Mouse (Mus musculus) limb, embryonic 15.5 days (tissue): ENCODE measurements around the gene Pacrg. TPM values are rescaled to one million over a fixed set of nuclear protein-coding genes. Genes with fewer than 3 reads are reported as not detected.

ENCODE experiments used
- ATAC-seq: fragments of 200-750 bp; cut with Nextera tagmentation; 2 replicates; pipeline ENCODE4 v1.8.0; 2017; ENCODE audit warnings: low read depth, moderate TSS enrichment; ENCODE audit not compliant: insufficient number of reproducible peaks, low FRiP score, low TSS enrichment
- H3K27ac ChIP-seq: fragments of 300-500 bp; sonication (generic); 2 replicates; pipeline ENCODE4 v1.5.1; 2015; ENCODE audit warnings: moderate library complexity, mild to moderate bottlenecking, inconsistent platforms
- H3K27me3 ChIP-seq: fragments of 300-500 bp; sonication (generic); 2 replicates; pipeline ENCODE4 v1.6.1; 2015; ENCODE audit warnings: inconsistent platforms
- H3K36me3 ChIP-seq: fragments of 300-500 bp; sonication (generic); 2 replicates; pipeline ENCODE4 v1.6.1; 2015; ENCODE audit warnings: inconsistent platforms
- H3K4me1 ChIP-seq: fragments of 300-500 bp; sonication (generic); 2 replicates; pipeline ENCODE4 v1.6.1; 2015; ENCODE audit warnings: inconsistent platforms
- H3K4me2 ChIP-seq: fragments of 300-500 bp; sonication (generic); 2 replicates; pipeline ENCODE4 v1.6.1; 2015; ENCODE audit warnings: mild to moderate bottlenecking, inconsistent platforms
- H3K4me3 ChIP-seq: fragments of 300-500 bp; sonication (generic); 2 replicates; pipeline ENCODE4 v1.5.1; 2015; ENCODE audit warnings: mild to moderate bottlenecking, inconsistent platforms
- H3K9ac ChIP-seq: fragments of 300-500 bp; sonication (generic); 2 replicates; pipeline ENCODE4 v1.6.1; 2015; ENCODE audit warnings: inconsistent platforms
- H3K9me3 ChIP-seq: fragments of 300-500 bp; sonication (generic); 2 replicates; pipeline ENCODE4 v1.6.1; 2016; ENCODE audit warnings: inconsistent platforms
- WGBS: fragments of 180-500 bp; shearing (Covaris S2); methylation state at CpG from one replicate; pipeline ENCODE4 v1.1.7; 2015; 5-methylcytosine and 5-hydroxymethylcytosine counted together
- polyA plus RNA-seq: library from polyadenylated mRNA; unstranded; fragments of >200 nt; fragmentation: Nextera tagmentation; extraction: Ambion mirVana; gene quantifications from 2 replicates; pipeline ENCODE4 v1.2.1, GENCODE M21; 2015

Gene Pacrg
- polyA plus RNA-seq, 1 experiment from 2014 or later: 1.1 TPM

GRCm38 (mm10) chr17:10498935-10499655 lies 341.0 kb downstream of the Pacrg start:
- Histone ChIP-seq H3K4me2 (no peak overlapping the region), H3K27ac (no peak overlapping the region), H3K4me1 (peaks cover 16% of the 10 kb centered on the region), H3K4me3 (no peak overlapping the region), H3K9ac (no peak overlapping the region), H3K36me3 (no peaks in the 10 kb centered on the region), H3K27me3 (no peaks in the 10 kb centered on the region), H3K9me3 (no peaks in the 10 kb centered on the region)
- no peak for ATAC-seq
- 76% methylated on average over 6 of the region's 6 CpGs for WGBS

GRCm38 (mm10) chr17:10497781-10498420 lies 342.2 kb downstream of the Pacrg start:
- Histone ChIP-seq H3K27ac (no peak overlapping the region), H3K9ac (no peak overlapping the region), H3K4me1 (peaks cover 18% of the 10 kb centered on the region), H3K9me3 (no peaks in the 10 kb centered on the region), H3K36me3 (no peaks in the 10 kb centered on the region), H3K4me2 (no peak overlapping the region), H3K27me3 (no peaks in the 10 kb centered on the region), H3K4me3 (no peak overlapping the region)
- no peak for ATAC-seq
- 50% methylated on average over 4 of the region's 4 CpGs for WGBS

GRCm38 (mm10) chr17:10496066-10496465 lies 344.0 kb downstream of the Pacrg start:
- WGBS: 83% methylated on average over 8 of the region's 8 CpGs
- Histone ChIP-seq H3K27ac (no peak overlapping the region), H3K9me3 (no peaks in the 10 kb centered on the region), H3K9ac (no peak overlapping the region), H3K36me3 (no peaks in the 10 kb centered on the region), H3K4me1 (peaks cover 29% of the 10 kb centered on the region), H3K4me3 (no peak overlapping the region), H3K4me2 (no peak overlapping the region), H3K27me3 (no peaks in the 10 kb centered on the region)
- ATAC-seq: no peak

- 31% methylated on average over 8 of the region's 8 CpGs for WGBS
- H3K9me3 ChIP-seq: no peaks in the 10 kb centered on the region
- no peaks in the 10 kb centered on the region for H3K27me3 ChIP-seq
- no peak for ATAC-seq
- no peak overlapping the region for H3K9ac ChIP-seq
- H3K4me3 ChIP-seq: no peak overlapping the region
- H3K4me1 ChIP-seq: peaks cover 32% of the 10 kb centered on the region
- H3K4me2 ChIP-seq: no peak overlapping the region
- H3K27ac ChIP-seq: no peak overlapping the region
- H3K36me3 ChIP-seq: no peaks in the 10 kb centered on the region
These were observed 344.5 kb downstream of the Pacrg start for GRCm38 (mm10) chr17:10495588-10495987.

GRCm38 (mm10) chr17:10493124-10493523 lies 347.0 kb downstream of the Pacrg start:
- Histone ChIP-seq H3K9me3 (no peaks in the 10 kb centered on the region), H3K27ac (no peak overlapping the region), H3K9ac (no peak overlapping the region), H3K36me3 (no peaks in the 10 kb centered on the region), H3K27me3 (no peaks in the 10 kb centered on the region), H3K4me1 (peaks cover 35% of the 10 kb centered on the region), H3K4me3 (no peak overlapping the region), H3K4me2 (no peak overlapping the region)
- 0 out of 2 replicates have a peak, but pooled peaks have one; percentile 30 for ATAC-seq
- 49% methylated on average over 3 of the region's 3 CpGs for WGBS

- H3K27ac ChIP-seq: peak overlapping the region; percentile 48; the same call in 1 of the 2 replicates
- no peaks in the 10 kb centered on the region for H3K9me3 ChIP-seq
- H3K9ac ChIP-seq: no peak overlapping the region
- H3K4me3 ChIP-seq: no peak overlapping the region
- H3K4me2 ChIP-seq: no peak overlapping the region
- 27% methylated on average over 8 of the region's 8 CpGs for WGBS
- no peaks in the 10 kb centered on the region for H3K27me3 ChIP-seq
- ATAC-seq: peak; percentile 52; the same call in 1 of the 2 replicates
- peaks cover 31% of the 10 kb centered on the region for H3K4me1 ChIP-seq
- H3K36me3 ChIP-seq: no peaks in the 10 kb centered on the region
These were observed 349.5 kb downstream of the Pacrg start for GRCm38 (mm10) chr17:10490374-10491169.

- WGBS: 68% methylated on average over 2 of the region's 2 CpGs
- no peak overlapping the region for H3K27ac ChIP-seq
- H3K4me3 ChIP-seq: no peak overlapping the region
- H3K9ac ChIP-seq: no peak overlapping the region
- no peaks in the 10 kb centered on the region for H3K9me3 ChIP-seq
- no peak overlapping the region for H3K4me2 ChIP-seq
- peaks cover 28% of the 10 kb centered on the region for H3K4me1 ChIP-seq
- H3K27me3 ChIP-seq: no peaks in the 10 kb centered on the region
- ATAC-seq: no peak
- no peaks in the 10 kb centered on the region for H3K36me3 ChIP-seq
These were observed 351.2 kb downstream of the Pacrg start for GRCm38 (mm10) chr17:10488873-10489272.

- Histone ChIP-seq H3K9me3 (no peaks in the 10 kb centered on the region), H3K4me3 (no peak overlapping the region), H3K9ac (no peak overlapping the region), H3K27me3 (no peaks in the 10 kb centered on the region), H3K36me3 (no peaks in the 10 kb centered on the region), H3K4me2 (no peak overlapping the region), H3K27ac (no peak overlapping the region), H3K4me1 (peaks cover 8% of the 10 kb centered on the region)
- no peak for ATAC-seq
- 77% methylated on average over 6 of the region's 6 CpGs for WGBS
These were observed 356.1 kb downstream of the Pacrg start for GRCm38 (mm10) chr17:10483945-10484546.

- Histone ChIP-seq H3K27me3 (no peaks in the 10 kb centered on the region), H3K4me2 (no peak overlapping the region), H3K9me3 (no peaks in the 10 kb centered on the region), H3K4me1 (peaks cover 21% of the 10 kb centered on the region), H3K4me3 (no peak overlapping the region), H3K9ac (no peak overlapping the region), H3K36me3 (no peaks in the 10 kb centered on the region), H3K27ac (no peak overlapping the region)
- WGBS: 79% methylated on average over 1 of the region's 1 CpGs
- no peak for ATAC-seq
These were observed 359.0 kb downstream of the Pacrg start for GRCm38 (mm10) chr17:10481081-10481480.

GRCm38 (mm10) chr17:10479020-10479707 lies 360.9 kb downstream of the Pacrg start:
- H3K4me2 ChIP-seq: peak overlapping the region; percentile 10; the same call in 1 of the 2 replicates
- H3K36me3 ChIP-seq: no peaks in the 10 kb centered on the region

GRCm38 (mm10) chr17:10478377-10478776 lies 361.7 kb downstream of the Pacrg start:
- H3K4me3 ChIP-seq: no peak overlapping the region
- H3K9me3 ChIP-seq: no peaks in the 10 kb centered on the region
- H3K4me2 ChIP-seq: no peak overlapping the region
- no peak overlapping the region for H3K9ac ChIP-seq
- peak overlapping the region; percentile 76; the same call in 1 of the 2 replicates for H3K27ac ChIP-seq
- no peaks in the 10 kb centered on the region for H3K27me3 ChIP-seq
- no peak; the same call in 1 of the 2 replicates for ATAC-seq
- WGBS: 52% methylated on average over 3 of the region's 3 CpGs
- no peaks in the 10 kb centered on the region for H3K36me3 ChIP-seq
- peaks cover 19% of the 10 kb centered on the region for H3K4me1 ChIP-seq

More at GRCm38 (mm10) chr17:10479020-10479707, 360.9 kb downstream of the Pacrg start:
- WGBS: 17% methylated on average over 17 of the region's 17 CpGs
- Histone ChIP-seq H3K27ac (peak overlapping the region; percentile 76), H3K4me3 (no peak overlapping the region), H3K4me1 (peaks cover 19% of the 10 kb centered on the region), H3K27me3 (no peaks in the 10 kb centered on the region), H3K9me3 (no peaks in the 10 kb centered on the region), H3K9ac (no peak overlapping the region)
- ATAC-seq: peak; percentile 61; the same call in 1 of the 2 replicates
